In the genomic region with DNA sequence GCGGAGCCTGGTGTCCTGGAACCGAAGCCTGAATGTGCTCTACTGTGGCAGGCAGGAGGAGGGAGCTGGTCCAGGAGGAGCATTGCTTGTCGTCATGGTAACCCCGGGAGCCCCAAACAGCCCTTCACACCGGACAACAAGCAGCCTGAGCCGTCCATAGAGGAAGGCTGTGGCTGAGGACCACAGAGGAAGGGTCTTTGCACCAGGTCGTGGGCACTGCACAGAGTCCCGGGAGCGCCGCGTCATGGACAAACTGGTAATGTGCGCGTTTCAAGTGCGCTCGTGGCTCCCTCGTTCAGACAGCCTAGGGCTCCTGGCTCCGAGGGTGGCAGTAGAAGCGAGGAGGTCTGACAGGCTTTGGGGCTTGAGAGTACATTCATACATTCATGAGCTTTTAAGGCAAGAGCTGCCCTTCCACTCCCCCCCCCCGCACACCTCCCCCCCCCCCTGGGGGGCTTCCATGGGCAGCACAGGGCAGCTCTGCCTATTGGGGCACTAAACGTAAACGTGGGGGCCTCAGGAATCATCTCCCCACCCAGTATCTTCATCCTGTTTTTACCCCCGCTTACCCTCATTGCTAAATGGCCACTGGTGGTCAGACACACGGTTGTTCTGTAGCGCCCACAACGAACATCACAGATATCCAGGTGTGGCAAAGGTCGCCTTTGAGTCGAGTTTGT, we compare ENCODE assay signal across 9 mouse cellular contexts. TPM values are rescaled to one million over a fixed set of nuclear protein-coding genes. Genes with fewer than 3 reads are reported as not detected.
DNase-seq lines count a peak whose midpoint lies in the region; ATAC-seq lines count a peak whose summit lies in the region.
"Had no signal": no experiment of that assay in that cellular context is flagged by ENCODE, and none has a peak within 500 bp of the region (broad histone marks: within the 10 kb centered on the region; RNA-seq: fewer than 3 reads in every experiment).

No protein-coding gene starts in this region.

- no peak for DNase-seq in lung, postnatal 25 days (ENCODE audit: low spot score)
- peak; percentile 71 for DNase-seq in embryonic facial prominence, embryonic 11.5 days (ENCODE audit: low spot score)
- DNase-seq in heart, postnatal 36 days, result peak; percentile 3
- DNase-seq in layer of hippocampus, postnatal 10 days (ENCODE audit: low spot score in 2 of 2), result peak; percentile 61 to 66
- DNase-seq in lung, postnatal 10 days, result peak; percentile 14
- DNase-seq in right cerebral cortex, postnatal 4 days, result peak; percentile 55

- peaks cover 14% of the 10 kb centered on the region for H3K4me1 ChIP-seq in lung, embryonic 15.5 days
- no peaks in the 10 kb centered on the region for H3K4me1 ChIP-seq in embryonic facial prominence, embryonic 11.5 days (ENCODE audit: control insufficient read depth, insufficient read depth, low read length)

- intact Hi-C loops in heart, postnatal 36 days (cut with DNase I), result loop anchor here (5.0 kb wide), 2 partner anchors 88 to 128 kb away; a partner anchor contains a TSS

- 6% methylated on average over 27 of the region's 27 CpGs for WGBS in lung, embryonic 15.5 days
- 6% methylated on average over 26 of the region's 27 CpGs for WGBS in embryonic facial prominence, embryonic 11.5 days

- H3K9me3 ChIP-seq in lung, embryonic 15.5 days, result no peaks in the 10 kb centered on the region
- H3K9me3 ChIP-seq in embryonic facial prominence, embryonic 11.5 days (replicated peaks; ENCODE audit: control insufficient read depth, low read length), result no peaks in the 10 kb centered on the region

- H3K27ac ChIP-seq in lung, embryonic 15.5 days, result no peak overlapping the region
- H3K27ac ChIP-seq in embryonic facial prominence, embryonic 11.5 days (replicated peaks; ENCODE audit: low read depth, low read length), result no peak overlapping the region

- no peaks in the 10 kb centered on the region for H3K36me3 ChIP-seq in lung, embryonic 15.5 days
- H3K36me3 ChIP-seq in embryonic facial prominence, embryonic 11.5 days (replicated peaks; ENCODE audit: control insufficient read depth, insufficient read depth, low read depth, low read length), result no peaks in the 10 kb centered on the region

- peaks cover 10% of the 10 kb centered on the region; the same call in 1 of the 2 replicates for H3K27me3 ChIP-seq in lung, embryonic 15.5 days
- no peaks in the 10 kb centered on the region for H3K27me3 ChIP-seq in embryonic facial prominence, embryonic 11.5 days (ENCODE audit: control insufficient read depth, insufficient read depth, low read length)
- H3K27me3 ChIP-seq: Patski had no signal

- peak overlapping the region; percentile 29 for H3K4me3 ChIP-seq in lung, embryonic 15.5 days
- H3K4me3 ChIP-seq in embryonic facial prominence, embryonic 11.5 days (ENCODE audit: low read depth, low read length), result peak overlapping the region; percentile 32

- H3K4me2 ChIP-seq in lung, embryonic 15.5 days, result peak overlapping the region; percentile 65
- H3K4me2 ChIP-seq in embryonic facial prominence, embryonic 11.5 days (ENCODE audit: low read depth, low read length), result peak overlapping the region; percentile 72

- peak; percentile 56; the same call in 1 of the 2 replicates for ATAC-seq in lung, embryonic 15.5 days (ENCODE audit: borderline replicate concordance, extremely low read depth, low FRiP score, low TSS enrichment)
- peak; percentile 86 for ATAC-seq in embryonic facial prominence, embryonic 11.5 days (replicated peaks; ENCODE audit: insufficient number of reproducible peaks, low FRiP score, low TSS enrichment, low read depth)
- ATAC-seq in erythroid progenitor cell, adult 5-6 weeks (replicated peaks; ENCODE audit: low FRiP score, poor library complexity, severe bottlenecking), result no peak
- ATAC-seq: Patski had no signal

- H3K9ac ChIP-seq in lung, embryonic 15.5 days, result no peak overlapping the region
- H3K9ac ChIP-seq in embryonic facial prominence, embryonic 11.5 days (replicated peaks; ENCODE audit: low read length), result peak overlapping the region; percentile 9; the same call in 1 of the 2 replicates

RNA-seq across cellular contexts. Expression of a gene that starts 48.6 kb away (rescaled TPM):
- polyA plus RNA-seq in lung, embryonic 15.5 days (2015; fragmentation: Nextera tagmentation; extraction: Ambion mirVana), result 0.16 and 0.20 TPM in 2 replicates
- 0.03 and 0.04 TPM in 2 replicates for polyA plus RNA-seq in embryonic facial prominence, embryonic 11.5 days (2014; fragmentation: Nextera tagmentation; extraction: Ambion mirVana)
- under 1 TPM in 1 of 2 experiments, not detected in 1; 0.03 TPM for total RNA-seq in heart, postnatal 36 days (2021)
- 1 to 10 TPM; 3.7 to 4.7 TPM for total RNA-seq in layer of hippocampus, postnatal 10 days (2021)
- not detected in 2 replicates for total RNA-seq in erythroid progenitor cell, adult 5-6 weeks (2015; ENCODE audit: low replicate concordance)
- not detected in 2 replicates for total RNA-seq in erythroid progenitor cell, adult 5-6 weeks (2017; ENCODE audit: low replicate concordance)

Comparison
In these comparisons a context has a peak if more than half of its experiments do, and no peak if none do; other contexts are left out.
1. RNA of a gene that starts 48.6 kb away (total RNA-seq): 3.7 to 4.7 TPM in layer of hippocampus, postnatal 10 days; 0.03 TPM in heart, postnatal 36 days and not detected in erythroid progenitor cell, adult 5-6 weeks; every median in the first group is over 4 times any median in the second.